Mouse (Mus musculus) G1E (cell line): ENCODE data around the gene Nol3.
"Not testable (repeated sequence)": the region's sequence is repeated elsewhere in the genome, so short reads cannot be mapped to it uniquely, and the experiment has no call there.

ENCODE experiments used
- CTCF ChIP-seq: IDR thresholded peaks from 2 replicates; pipeline ENCODE4 v1.5.1; 2012; ENCODE audit warnings: low read depth, low read length, inconsistent platforms, mixed read lengths
- GATA1 ChIP-seq: IDR thresholded peaks from 2 replicates; pipeline ENCODE4 v1.6.1; 2012; ENCODE audit warnings: borderline replicate concordance, low read length, inconsistent platforms, mixed read lengths
- GATA2 ChIP-seq: IDR thresholded peaks from 2 replicates; pipeline ENCODE4 v1.6.1; 2012; ENCODE audit warnings: low read depth, low read length, inconsistent platforms, borderline replicate concordance
- POLR2AphosphoS5 ChIP-seq: IDR thresholded peaks from 2 replicates; pipeline ENCODE4 v1.6.1; 2012; ENCODE audit warnings: low read depth, low read length, inconsistent platforms; ENCODE audit not compliant: insufficient replicate concordance
- TAL1 ChIP-seq: conservative IDR thresholded peaks from 2 replicates; pipeline ENCODE4 v1.6.1; 2012; ENCODE audit warnings: low read depth, low read length, inconsistent platforms, mixed read lengths

DNA sequence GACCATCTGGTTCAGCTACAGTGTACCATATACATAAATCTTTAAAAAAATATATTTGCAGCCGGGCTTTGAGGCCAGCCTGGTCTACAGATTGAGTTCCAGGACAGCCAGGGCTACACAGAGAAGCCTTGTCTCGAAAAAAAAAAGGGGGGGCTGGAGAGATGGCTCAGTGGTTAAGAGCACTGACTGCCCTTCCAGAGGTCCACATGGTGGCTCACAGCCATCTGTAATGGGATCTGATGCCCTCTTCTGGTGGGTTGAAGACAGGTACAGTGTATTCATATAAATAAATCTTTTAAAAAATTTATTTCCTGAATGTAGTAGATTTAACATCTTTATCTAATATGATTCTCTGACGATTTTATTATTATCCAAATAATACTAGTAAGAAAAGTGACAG is 15.9 kb downstream of the Nol3 start:
- not testable (repeated sequence) for TF ChIP-seq CTCF, TAL1, GATA1, POLR2AphosphoS5, GATA2
